Mouse (Mus musculus) gastrocnemius, postnatal 36 days (tissue): ENCODE data around the gene Gm45015. TPM values are rescaled to one million over a fixed set of nuclear protein-coding genes. Genes with fewer than 3 reads are reported as not detected.
"Not testable (repeated sequence)": the region's sequence is repeated elsewhere in the genome, so short reads cannot be mapped to it uniquely, and the experiment has no call there.

Experiments
- DNase-seq, 2 experiments: peaks; one replicate each; pipeline ENCODE4 v3.0.0; 2022
- intact Hi-C: fragments of 180-260 bp; cut with DNase I; formaldehyde crosslinking; loops from one replicate; pipeline ENCODE4 v1.15.1; 2025
- long read RNA-seq, 2 experiments: library from polyadenylated mRNA; stranded (forward); transcript quantifications; one replicate each; pipeline ENCODE4 v2.0.0; 2021
- total RNA-seq, 2 experiments: library from RNA; stranded (reverse); gene quantifications; 2 replicates each; pipeline ENCODE4 v1.2.3; 2021

Gene Gm45015
- total RNA-seq, result not detected
- long read RNA-seq, experiment 1, result 0 reads
- long read RNA-seq, experiment 2, result 0 reads

- DNase-seq, result no peak
- intact Hi-C loops, result no loop called here
These were observed at the start of gene Gm45015 for GRCm38 (mm10) chrX:73336740-73337139. Gm45015 (minus strand) TSS chrX:73336840.

DNA sequence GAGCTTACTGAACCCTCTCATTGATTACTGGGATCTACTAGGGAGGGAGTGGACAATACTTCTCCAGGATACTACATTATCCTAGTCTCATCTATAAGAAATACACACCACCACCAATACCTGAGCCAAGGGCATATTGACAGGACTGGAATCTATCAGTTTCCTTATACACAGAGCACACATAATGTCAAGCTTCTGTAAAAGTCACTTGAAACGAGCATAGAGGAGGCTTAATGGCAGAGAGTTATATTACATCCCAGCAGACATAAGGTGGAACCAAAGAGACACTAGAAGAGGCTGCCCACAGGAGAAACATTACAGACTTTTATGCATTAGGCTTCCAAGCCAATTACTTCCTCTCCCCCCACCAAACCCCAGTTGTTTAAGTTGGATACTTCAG lies 48.3 kb upstream of the Gm45015 start:
- intact Hi-C loops, result no loop called here
- DNase-seq, result no peak

GRCm38 (mm10) chrX:73384419-73384818 lies 47.8 kb upstream of the Gm45015 start:
- intact Hi-C loops, result no loop called here
- no peak for DNase-seq

DNA sequence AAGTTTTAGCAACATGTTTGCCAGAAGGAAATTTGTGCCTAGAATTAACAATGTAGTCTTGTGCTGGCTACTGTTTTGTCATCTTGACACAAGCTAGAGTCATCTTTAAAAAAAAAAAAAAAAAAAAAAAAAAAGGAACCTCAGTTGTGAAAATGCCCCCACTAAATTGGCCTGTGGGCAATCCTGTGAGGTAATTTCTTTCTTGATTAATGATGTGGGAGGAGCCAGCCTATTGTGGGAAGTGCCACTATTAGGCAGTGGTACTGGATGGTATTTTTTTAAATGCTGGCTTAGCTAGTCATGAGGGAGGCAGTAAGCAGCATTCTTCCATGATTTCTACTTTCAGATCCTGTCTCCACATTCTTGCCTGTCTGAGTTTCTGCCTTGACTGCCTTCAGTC lies 26.7 kb upstream of the Gm45015 start:
- DNase-seq, result no peak
- intact Hi-C loops, result no loop called here

- intact Hi-C loops, result no loop called here
- no peak for DNase-seq
These were observed 20.1 kb upstream of the Gm45015 start for GRCm38 (mm10) chrX:73356719-73357118.

DNA sequence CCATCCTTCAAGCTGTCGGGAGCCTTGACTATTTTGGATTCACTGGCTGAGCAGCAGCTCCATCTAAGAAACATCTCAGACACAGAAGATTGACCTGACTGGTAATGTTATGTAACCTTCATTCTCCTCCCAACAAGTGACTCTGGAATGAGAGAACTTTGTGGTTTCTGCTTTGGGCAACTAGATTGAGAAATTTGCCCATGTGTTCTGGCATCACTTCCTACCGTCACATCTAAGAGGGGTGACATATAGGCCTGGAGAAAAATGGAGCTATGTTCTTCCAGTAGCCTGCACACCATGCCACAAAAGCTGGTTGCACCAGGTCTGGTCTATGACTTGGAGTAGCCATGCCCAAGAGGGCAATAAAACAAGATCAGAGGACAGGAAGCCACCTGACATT lies 19.5 kb upstream of the Gm45015 start:
- intact Hi-C loops, result no loop called here
- no peak for DNase-seq

DNA sequence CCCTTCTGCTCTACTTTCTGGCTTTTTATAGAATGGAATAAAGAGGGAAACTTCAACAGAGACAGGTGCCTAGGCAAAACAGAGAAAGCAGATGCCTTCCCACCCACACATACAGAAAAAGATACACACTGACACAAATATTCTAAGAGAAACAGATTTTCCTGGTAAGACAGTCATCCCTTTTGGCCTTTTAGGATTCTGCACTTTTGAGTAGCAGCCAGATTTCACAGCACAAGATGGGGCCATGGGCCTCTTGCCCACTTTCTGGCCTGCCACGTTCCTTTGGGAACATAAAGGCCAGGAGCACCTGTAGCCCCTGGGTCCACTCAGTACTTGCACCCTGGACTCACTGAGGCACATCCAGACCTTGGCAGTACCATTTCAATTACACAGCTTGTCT lies 7.7 kb upstream of the Gm45015 start:
- no peak for DNase-seq
- intact Hi-C loops, result no loop called here

DNA sequence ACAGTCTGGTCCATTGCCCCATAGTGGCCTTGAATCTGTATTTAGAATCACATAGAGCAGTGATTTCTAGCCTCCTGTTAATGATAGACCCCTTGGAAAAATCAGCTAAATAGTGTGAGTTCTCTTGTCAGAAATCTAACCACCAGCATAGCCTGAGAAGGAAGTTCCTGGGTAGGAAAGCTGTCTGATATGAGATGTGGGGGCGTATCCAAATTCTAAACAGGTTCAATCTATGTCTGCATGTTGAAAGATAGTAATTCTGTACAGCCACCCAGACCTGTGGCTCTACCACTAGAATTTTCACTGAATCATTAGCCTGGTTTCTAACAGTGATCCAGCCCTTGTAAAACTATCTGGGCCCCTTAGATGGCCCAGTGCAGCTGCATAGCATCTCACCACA lies 7.2 kb upstream of the Gm45015 start:
- no peak for DNase-seq
- intact Hi-C loops, result no loop called here

DNA sequence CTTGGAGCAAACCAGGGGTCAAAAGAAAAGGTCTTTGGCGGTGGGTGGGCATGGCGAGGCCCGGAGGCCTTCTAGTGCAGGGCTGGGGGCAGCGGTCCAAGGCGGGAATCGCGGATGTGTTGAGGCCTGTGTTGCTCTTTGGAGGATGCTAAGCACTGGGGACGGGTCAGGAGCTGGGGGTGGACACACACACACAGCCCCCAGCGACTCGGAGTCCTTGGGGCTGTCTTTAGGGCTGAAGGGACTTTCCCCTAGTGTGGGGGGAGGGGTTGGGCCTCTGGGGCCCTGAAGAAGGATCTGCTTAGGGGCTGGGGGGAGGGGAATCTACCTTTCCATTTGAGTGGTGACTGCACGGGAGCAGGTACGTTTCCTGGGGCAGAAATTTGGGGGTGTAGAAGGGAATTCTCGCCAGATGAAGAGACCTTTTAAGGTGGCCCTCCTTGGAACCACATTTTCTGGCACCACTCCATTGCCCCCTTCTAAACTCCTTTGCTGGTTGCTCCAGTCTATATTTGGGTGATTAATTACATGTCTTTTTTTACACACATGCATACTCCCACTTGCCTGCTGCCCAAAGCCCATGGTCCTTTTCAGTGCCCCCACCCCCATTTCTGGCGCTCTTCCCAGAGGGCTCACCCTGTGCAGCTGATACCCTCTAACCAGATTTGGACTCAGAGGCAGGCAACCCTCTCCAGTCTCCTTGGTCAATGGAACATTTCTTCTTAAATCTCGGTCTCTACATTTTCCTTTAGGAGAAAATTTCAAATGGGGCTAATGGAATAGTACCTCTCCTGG lies 6.5 kb upstream of the Gm45015 start:
- DNase-seq, result no peak
- intact Hi-C loops, result no loop called here

- intact Hi-C loops, result no loop called here
- peak; percentile 56 to 68 for DNase-seq
These were observed 5.8 kb upstream of the Gm45015 start, which contains the start of gene Zfp275 for GRCm38 (mm10) chrX:73342483-73342895. Zfp275 (plus strand) TSS chrX:73342621.

DNA sequence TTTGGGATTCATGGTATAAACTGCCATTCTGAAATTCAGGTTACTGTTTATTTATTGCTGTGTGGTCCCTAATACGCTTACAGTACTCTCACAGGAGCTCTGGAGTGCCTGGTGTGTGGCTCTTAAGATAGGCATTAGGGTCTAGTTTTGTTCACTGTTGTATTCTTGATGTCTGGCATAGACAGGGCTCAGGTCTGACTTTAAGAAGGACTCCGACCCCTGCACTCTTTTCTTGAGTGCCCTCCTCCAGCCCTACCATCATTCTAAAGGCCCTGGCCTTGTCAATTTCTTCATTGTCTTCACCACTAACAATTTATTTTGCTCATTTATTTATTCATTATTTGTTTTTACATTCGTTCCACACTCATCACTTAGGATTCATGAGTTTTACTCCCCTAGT lies 5.4 kb upstream of the Gm45015 start:
- intact Hi-C loops, result no loop called here
- no peak for DNase-seq

DNA sequence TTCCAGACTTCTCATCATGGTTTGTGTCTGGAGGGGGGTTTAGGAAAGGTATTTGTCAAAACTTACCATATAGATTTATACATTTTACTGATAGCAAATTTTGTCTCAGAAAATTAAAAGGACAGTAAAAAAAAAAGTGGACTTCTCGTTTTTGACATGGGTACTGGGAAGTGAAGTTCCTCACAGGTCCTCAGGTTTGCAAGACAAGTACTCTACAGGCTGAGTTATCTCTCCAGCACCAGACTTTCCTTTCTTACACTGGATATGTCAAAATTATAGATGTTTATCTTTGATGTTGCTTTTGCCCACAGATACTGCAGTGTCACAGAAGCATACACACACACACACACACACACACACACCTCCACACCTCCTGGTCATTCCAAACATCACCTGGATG lies 4.8 kb upstream of the Gm45015 start:
- intact Hi-C loops, result no loop called here
- no peak for DNase-seq

- intact Hi-C loops, result no loop called here
- no peak for DNase-seq
These were observed 3.1 kb downstream of the Gm45015 start for GRCm38 (mm10) chrX:73333548-73333947.

DNA sequence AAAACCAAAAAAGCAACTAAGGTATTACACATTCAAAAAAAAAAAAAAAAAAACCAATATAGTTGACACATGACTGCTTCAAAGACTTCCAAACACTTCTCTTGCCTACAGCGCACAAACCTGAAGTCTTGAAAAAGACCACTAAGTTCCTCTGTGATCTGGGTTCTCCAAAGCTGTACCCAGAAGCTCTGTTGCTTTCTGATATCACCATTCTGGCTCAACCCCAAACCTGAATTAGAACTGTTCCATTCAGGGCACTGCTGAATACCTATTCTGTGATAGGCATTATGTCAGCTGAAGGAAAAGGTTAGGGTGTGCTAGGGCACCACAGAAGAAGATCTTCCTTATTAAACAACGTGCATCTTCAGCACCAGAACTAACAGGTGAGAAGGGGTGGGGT lies 9.4 kb downstream of the Gm45015 start:
- no peak for DNase-seq
- intact Hi-C loops, result no loop called here

GRCm38 (mm10) chrX:73321029-73321428 lies 15.6 kb downstream of the Gm45015 start:
- DNase-seq, result no peak
- intact Hi-C loops, result no loop called here

DNA sequence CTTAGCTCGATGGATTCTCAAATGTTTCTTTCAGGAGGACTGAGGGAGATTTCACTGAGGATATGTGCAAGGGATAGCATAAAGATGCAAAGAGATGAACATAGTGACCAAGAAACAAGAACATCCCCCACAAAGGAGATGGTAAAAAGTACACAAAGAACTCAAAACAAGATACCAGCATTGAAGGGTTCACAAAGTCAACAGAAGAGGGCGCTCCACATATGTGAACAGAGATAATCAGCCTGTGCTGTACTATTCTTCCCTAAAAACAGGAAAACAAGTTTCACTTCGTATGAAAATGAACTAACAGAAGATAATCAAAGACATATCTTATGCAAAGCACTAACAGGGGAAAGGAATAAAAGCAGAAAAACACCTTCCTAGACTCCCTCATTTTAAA lies 24.1 kb downstream of the Gm45015 start:
- DNase-seq, result no peak
- intact Hi-C loops, result loop anchor here (5.0 kb wide), 1 partner anchor 115 kb away; no protein-coding TSS in a partner anchor

DNA sequence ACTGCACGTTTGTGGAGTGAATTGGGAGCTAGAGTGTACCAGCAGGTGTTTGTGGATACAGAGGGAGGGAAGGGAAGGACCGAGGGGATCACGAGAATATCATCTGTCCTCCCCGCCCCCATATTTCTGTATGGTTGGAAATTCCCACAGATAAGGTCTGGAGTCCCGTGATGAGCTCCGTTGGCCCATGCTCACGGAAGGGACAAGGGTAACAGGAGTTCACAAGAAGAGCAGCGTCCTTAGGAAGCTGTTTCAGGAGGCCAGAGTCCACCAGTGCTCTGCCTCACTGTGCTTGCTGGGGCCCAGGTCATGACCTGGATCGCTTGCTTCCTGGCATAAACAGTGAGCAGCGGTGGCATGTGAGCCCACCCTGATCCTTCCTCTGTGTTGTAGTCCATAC lies 40.9 kb downstream of the Gm45015 start:
- intact Hi-C loops, DNase-seq: not testable (repeated sequence)

- DNase-seq, intact Hi-C loops: not testable (repeated sequence)
These were observed 43.8 kb downstream of the Gm45015 start, which contains the start of the genes Xlr5a and Xlr5c for GRCm38 (mm10) chrX:73292876-73293275. Xlr5a (minus strand) TSS chrX:73292976. Xlr5c (minus strand) TSS chrX:73292976.
